Mouse (Mus musculus): ENCODE measurements around the gene Mis18a.
A peak's percentile ranks its signal among the peaks of the same experiment; 100 is the strongest.

The Mis18a gene

GRCm38 (mm10) chr16:90704161-90704825 is 22.9 kb downstream of the Mis18a start:
- DNase-seq (ENCODE audit: low spot score in 2 of 2) = no peak

DNA sequence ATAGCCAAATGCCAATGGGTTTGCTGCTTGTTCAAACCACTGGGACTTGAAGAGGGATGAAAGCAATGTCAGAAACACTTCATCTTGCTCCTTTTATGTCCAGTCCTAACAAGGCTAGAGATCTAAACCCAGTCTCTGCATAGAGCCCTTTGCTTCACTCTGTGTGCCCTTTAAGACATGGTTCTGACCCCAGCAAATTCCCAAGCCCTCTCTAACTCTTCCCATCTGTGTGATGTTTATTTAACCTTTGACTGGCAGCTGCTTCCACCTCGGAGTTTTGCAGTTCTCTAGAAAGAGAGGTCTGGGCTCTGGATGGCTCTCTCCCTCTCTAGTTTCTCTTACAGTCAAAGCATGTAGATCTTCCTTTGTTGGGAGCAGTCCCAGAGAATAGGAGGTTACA is 23.6 kb downstream of the Mis18a start:
- DNase-seq (ENCODE audit: low spot score in 2 of 2) = no peak

GRCm38 (mm10) chr16:90701541-90701940 is 25.7 kb downstream of the Mis18a start:
- DNase-seq (ENCODE audit: low spot score in 2 of 2) = no peak

DNA sequence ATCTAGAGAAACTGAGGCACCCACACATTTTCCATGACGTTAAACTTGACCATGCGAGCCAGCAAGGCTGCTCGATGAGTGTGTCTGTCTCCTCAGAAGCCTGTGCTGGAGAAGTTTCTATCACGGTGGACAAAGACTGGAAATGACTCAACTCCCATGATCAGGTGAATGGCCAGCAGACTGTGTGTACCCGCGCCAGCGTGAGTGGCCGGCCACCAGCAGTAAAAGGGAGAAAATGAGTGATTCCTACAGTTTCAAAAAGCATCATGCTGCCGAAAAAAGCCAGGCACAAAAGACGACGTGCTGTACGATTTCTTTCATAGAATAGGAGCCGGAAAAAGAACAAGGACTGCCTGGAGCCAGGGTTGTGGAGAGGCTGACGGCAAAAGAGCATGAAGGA is 27.8 kb downstream of the Mis18a start:
- no peak for DNase-seq (ENCODE audit: low spot score in 2 of 2)

- no peak for DNase-seq (ENCODE audit: low spot score in 2 of 2)
These were observed 30.9 kb downstream of the Mis18a start for GRCm38 (mm10) chr16:90696306-90696705.

GRCm38 (mm10) chr16:90695121-90695520 is 32.1 kb downstream of the Mis18a start:
- no peak for DNase-seq (ENCODE audit: low spot score in 2 of 2)

DNA sequence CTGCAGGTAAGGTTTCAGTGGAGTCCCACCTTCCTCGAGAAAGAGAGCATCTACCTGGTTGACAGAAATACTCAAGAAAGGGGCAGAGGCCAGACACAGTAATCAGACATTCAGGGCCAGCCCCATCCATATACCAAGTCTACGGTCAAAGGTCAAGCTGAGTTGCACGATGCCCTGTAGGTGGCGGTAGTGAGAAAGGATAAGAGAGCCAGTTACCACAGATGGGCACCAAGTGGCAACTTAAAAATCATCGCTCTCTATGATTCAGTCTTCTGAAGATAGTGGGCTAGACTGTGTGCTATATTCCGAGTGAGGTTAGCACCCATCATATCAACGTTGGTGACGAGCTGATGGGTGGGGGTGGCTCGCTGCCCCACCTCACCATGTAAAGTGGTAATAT is 32.5 kb downstream of the Mis18a start:
- no peak for DNase-seq (ENCODE audit: low spot score in 2 of 2)

GRCm38 (mm10) chr16:90693625-90694024 is 33.6 kb downstream of the Mis18a start:
- no peak for DNase-seq (ENCODE audit: low spot score in 2 of 2)

DNA sequence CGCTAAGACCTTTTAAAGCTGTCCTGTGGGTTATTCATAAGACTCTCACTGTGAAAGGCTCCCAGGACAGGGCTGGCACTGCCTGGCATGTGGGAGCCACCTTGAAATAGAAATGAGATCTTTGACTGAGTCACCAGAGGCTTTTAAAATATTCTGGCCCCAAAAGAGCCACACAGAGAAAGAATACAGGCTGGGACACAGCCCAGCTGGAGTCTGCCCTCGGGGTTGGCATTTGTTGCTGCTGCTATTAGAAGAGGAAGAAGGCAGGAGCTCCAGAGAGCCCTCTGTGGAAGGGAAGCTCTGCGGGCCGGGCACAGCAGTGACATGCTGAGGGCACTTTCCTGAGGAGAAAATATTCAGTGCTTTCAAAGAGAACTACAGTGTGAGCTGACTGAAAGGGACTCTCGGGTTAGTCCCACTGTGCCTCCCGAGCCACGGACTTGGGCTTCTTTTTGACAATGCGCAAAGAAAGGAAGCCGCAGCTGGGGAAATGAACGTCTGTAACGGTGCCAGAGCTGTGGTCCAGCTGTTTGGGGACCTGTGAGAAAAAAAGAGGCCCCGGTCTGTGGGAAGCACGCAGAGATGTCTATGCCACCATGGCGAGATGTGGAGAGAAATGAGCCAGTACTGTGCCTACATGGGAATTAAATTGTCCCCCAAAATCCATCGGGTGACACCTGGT is 34.4 kb downstream of the Mis18a start:
- no peak for DNase-seq (ENCODE audit: low spot score in 2 of 2)

- DNase-seq (ENCODE audit: low spot score in 2 of 2) = no peak
These were observed 39.4 kb downstream of the Mis18a start for GRCm38 (mm10) chr16:90687687-90688263.

DNA sequence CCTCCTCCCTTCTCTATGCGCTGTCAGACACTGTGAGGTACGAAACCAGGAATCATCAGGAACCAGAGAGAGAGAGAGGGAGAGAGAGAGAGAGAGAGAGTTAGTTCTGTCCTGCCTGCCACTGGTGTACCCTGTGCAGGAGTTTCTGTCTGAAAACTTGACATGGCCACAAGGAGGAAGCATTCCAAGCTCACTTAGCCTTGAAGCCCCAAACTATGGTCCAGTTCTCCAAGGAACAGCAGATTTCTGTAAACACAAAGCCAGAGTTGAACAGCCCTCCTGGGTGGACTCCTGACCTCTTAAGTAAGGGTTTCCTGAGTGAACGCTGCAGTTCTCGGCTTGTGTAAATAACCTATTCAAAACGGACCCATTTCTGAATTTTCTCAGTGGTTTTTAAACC is 40.2 kb downstream of the Mis18a start:
- DNase-seq (ENCODE audit: low spot score in 2 of 2) = no peak

GRCm38 (mm10) chr16:90684092-90684491 is 43.1 kb downstream of the Mis18a start:
- no peak for DNase-seq (ENCODE audit: low spot score in 2 of 2)

GRCm38 (mm10) chr16:90679984-90680383 is 47.2 kb downstream of the Mis18a start:
- no peak for DNase-seq (ENCODE audit: low spot score in 2 of 2)

DNA sequence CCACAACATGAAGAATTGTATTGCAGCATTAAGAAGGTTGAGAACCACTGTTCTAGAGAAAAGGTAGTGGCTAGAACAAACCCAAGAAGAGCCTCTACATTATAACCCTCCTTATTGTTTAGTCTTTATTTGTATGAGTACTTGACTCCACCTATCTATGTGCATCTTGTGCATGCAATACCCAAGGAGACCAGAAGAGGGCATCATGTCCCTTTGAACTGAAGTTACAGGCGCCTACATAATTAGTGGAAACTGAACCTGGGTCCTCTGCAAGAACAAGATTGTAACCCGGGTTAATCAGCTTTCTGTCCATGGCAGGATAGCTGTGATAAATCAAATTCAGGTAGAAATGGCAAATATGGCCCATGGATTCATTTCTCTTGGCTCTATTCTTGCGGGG is 48.4 kb downstream of the Mis18a start:
- DNase-seq (ENCODE audit: low spot score in 2 of 2) = no peak

DNA sequence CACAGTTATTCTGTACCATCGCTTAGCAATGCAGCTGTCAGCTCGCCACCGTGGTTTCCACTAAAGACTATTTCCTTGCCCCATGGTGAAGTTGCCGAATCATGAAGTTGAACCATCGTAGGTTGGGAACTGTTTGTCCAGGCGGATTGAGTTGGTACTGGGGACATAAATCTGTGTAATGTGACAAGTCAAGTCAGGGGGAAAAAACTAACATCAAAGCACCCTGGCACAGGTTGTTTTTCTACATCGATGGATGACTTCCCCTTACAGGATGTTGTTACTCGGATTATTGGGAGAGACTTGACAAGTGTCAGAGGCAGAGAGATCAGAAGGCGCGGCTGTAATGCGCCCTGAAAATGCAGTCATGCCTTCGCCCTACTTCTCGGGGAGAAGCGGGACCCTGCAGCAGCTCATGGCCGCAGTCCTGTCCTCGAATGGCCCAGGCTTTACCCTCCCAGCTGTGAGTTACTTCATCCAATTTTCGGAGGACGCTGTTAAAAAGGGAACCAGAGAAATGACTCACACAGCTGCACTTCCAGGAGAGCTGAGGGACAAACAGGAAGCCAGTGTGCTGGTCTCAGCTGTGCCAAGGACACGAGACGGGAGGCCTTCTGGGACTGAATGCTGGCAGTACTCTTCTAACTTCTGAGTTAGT is 50.2 kb downstream of the Mis18a start:
- DNase-seq (ENCODE audit: low spot score in 2 of 2) = peak in 1 of 2 experiments; percentile 16

GRCm38 (mm10) chr16:90674651-90675050 is 52.6 kb downstream of the Mis18a start:
- no peak for DNase-seq (ENCODE audit: low spot score in 2 of 2)

- no peak for DNase-seq (ENCODE audit: low spot score in 2 of 2)
These were observed 53.5 kb downstream of the Mis18a start for GRCm38 (mm10) chr16:90673507-90674354.

Data from frontal cortex, postnatal 14 days (tissue).